Mouse (Mus musculus): Measurements from ENCODE around the gene Csrp1.

The Csrp1 gene

GRCm38 (mm10) chr1:135698046-135698445 lies 21.8 kb upstream of the Csrp1 start:
- no peak for DNase-seq (ENCODE audit: low read depth, low spot score)

- DNase-seq (ENCODE audit: low read depth, low spot score): no peak
Observed at GRCm38 (mm10) chr1:135698451-135698921, 21.4 kb upstream of the Csrp1 start.

- DNase-seq (ENCODE audit: low read depth, low spot score): no peak
Observed at GRCm38 (mm10) chr1:135698996-135699705, 20.7 kb upstream of the Csrp1 start.

- no peak for DNase-seq (ENCODE audit: low read depth, low spot score)
Observed at GRCm38 (mm10) chr1:135699892-135700291, 20.0 kb upstream of the Csrp1 start.

DNA sequence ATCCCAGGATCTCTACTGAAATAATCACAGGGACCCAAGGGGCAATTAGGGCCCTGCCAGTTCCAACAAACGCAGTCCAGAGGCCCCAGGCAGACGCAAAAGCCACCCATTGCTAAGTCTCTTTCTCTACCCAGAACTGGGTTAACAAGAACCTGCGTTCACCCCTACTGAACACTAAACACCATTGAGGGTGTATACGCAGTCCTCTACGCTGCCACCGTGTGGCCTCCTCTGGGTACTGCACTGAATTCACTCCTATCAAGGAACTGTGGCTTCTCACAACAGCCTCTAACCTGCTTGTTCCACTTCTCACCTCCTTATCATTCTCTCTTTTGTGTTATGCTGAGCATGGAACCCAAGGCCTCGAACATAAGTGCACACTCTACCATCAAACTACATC lies 19.3 kb upstream of the Csrp1 start:
- peak; percentile 57 for DNase-seq (ENCODE audit: low read depth, low spot score)

- no peak for DNase-seq (ENCODE audit: low read depth, low spot score)
Observed at GRCm38 (mm10) chr1:135701314-135701713, 18.5 kb upstream of the Csrp1 start.

GRCm38 (mm10) chr1:135702722-135703121 lies 17.1 kb upstream of the Csrp1 start:
- no peak for DNase-seq (ENCODE audit: low read depth, low spot score)

DNA sequence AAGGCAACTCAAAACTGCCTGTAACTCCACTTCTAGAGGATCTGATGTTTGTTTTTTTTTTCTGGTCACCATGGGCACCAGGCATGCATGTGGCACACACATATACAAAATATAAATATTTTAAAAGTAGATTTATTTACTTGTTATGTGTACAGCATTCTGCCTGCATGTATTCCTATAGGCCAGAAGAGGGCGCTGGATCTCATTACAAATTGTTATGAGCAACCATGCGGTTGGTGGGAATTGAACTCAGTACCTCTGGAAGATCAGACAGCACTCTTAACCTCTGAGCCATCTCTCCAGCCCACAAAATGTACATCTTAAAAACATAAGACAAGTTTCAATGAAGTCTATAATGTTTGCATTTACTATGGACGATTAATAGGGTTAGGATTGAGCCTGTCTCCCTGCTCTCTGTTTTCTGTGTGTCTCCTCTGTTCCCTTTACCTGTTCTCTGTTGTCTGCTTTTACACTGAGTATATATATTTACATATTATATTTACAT lies 15.5 kb upstream of the Csrp1 start:
- DNase-seq (ENCODE audit: low read depth, low spot score): no peak

GRCm38 (mm10) chr1:135708369-135708768 lies 11.5 kb upstream of the Csrp1 start:
- DNase-seq (ENCODE audit: low read depth, low spot score): no peak

DNA sequence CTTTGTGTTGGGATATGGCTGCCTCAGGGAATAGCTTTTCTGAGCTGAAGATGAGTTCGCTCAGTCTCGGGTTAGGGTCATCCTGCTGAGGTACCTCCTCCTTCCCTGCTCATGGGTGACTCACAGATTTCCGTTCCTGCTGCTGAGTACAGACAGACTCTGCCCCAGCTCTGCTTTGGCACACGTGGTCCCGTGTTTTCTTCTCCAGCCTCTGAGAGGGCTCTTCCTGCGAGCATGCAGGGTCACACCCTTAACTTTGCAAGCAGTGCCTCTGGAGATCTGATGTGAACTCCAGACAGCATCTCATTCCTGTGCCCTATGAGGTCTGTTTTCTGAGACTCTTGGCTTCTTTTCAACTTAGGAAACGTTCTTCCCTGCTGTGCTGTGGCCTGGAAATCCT lies 8.7 kb upstream of the Csrp1 start:
- no peak for DNase-seq (ENCODE audit: low read depth, low spot score)

GRCm38 (mm10) chr1:135714028-135714815 lies 5.6 kb upstream of the Csrp1 start:
- DNase-seq (ENCODE audit: low read depth, low spot score): no peak

DNA sequence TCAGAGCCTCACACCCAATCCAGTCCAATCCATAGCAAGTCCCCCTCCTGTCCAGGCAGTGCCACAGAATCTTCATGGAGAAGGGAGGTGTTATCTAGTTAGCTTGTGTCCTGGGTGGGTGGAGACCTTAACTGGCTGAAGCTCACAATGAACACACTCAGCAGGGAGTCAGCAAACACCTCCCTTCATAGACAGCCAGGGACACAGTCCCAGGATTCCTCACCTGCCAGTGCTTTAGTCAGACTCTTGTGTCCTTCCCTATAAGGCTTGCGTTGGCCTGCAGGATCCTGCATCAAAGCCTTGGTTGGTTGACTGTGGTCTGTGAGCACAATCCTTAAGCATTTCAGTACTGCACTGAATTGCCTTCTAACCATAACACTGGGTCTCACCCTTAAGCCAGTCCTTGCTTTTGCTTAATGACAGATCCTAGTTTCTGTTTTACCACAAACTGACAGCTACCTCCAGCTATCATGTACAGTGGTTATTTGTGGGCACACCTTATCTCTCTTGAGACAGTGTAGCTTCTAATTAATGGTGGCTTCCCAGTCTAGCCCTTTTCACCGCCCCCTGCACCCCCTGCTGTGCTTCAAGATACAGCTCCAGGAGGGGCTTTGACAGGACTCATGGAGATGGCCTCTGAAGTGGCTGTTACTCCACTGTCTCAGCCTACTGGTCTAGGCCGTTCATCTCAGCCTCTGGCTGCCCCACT lies 4.8 kb upstream of the Csrp1 start:
- no peak for DNase-seq (ENCODE audit: low read depth, low spot score)

DNA sequence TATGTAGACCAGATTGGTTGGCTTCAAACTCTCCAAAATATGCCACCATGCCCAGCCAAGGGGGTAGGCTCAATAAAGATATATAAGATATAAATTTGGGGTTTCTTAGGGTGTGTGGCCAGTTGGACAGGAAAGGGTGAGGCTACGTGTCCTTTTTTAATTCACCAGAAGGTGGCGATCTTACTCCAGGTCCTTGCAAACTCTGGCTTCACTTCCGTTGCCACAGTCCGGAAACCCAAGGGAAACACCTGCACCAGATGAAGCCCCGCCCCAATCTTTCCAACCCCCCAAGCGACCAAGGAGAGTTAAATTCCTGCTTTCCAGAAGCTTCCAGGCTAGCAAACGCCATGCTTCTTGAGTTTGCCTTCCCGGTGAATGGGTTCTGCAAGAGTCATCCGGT lies 375 bp upstream of the Csrp1 start:
- no peak for DNase-seq (ENCODE audit: low read depth, low spot score)

DNA sequence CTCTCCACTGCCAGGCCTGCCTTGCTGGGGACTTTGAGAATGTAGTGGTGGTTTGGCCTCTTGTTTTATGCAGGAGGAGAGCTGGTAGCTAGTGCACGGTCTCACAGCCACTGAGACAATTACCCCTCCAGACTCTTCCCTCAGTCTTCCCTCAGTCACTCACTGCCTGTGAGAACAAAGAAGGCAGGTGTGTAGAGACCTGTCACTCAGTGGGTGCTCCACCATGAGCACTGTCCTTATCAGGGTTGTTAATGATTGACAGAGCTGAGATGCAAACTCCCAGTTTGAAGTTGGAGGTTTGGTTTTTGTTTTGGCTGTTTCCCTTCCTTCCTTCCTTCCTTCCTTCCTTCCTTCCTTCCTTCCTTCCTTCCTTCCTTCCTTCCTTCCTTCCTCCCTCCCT lies 3.2 kb downstream of the Csrp1 start:
- no peak for DNase-seq (ENCODE audit: low read depth, low spot score)

- no peak for DNase-seq (ENCODE audit: low read depth, low spot score)
Observed at GRCm38 (mm10) chr1:135724134-135724533, 4.3 kb downstream of the Csrp1 start.

GRCm38 (mm10) chr1:135725324-135725723 lies 5.5 kb downstream of the Csrp1 start:
- DNase-seq (ENCODE audit: low read depth, low spot score): no peak

- no peak for DNase-seq (ENCODE audit: low read depth, low spot score)
Observed at GRCm38 (mm10) chr1:135725936-135726335, 6.1 kb downstream of the Csrp1 start.

DNA sequence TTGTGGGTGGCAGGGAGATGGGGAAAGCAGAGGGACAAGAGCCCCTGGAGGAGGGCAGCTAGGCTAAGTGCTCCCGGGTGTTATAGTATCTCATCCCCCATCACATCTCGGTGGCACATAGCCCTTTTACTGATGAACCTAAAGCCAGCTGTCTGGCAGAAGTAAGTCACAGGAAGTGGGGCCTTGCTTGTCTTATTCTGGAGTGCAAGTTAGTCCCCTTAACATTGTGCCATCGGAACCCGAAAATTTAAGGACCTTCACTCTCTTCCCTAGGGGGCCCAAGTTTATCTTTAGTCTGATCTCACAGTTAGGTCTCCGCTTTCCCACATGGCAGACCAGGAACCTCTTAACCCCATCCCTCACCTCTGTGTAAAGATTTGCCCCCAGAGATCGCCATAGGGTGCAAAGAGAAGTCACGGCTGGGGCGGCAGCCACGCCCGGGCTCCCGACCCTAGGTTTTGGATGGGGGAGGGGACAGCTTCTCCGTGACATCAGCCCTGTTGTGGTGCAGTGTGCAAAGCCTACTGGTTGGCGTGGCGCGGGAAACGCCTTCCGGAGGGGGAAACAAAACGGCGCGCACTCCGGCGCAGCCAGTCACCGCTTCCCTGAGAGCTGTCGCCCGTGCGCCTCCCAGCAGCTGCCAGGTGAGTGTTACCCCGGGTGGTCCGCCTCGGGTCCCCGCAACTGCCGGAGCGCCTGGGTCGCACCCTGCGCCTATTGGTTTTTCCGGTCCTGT lies 8.9 kb downstream of the Csrp1 start:
- peak; percentile 74 for DNase-seq (ENCODE audit: low read depth, low spot score)

DNA sequence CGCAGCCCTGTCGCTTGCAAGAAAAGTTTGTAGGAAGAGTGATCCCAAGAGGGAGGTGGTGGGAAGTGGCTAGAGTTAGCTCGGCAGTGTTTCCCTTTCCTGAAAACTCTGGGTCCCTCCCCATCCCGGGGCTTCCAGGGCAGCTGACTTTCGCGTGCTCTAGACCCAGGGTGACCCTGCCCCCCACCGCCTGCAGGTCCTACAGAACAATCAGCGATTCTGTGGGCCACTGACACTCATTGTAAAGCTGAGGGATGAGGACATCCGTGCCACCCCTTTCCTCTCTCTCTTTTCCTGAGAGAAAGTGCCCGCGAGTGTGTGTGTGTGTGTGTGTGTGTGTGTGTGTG lies 9.5 kb downstream of the Csrp1 start:
- peak; percentile 62 for DNase-seq (ENCODE audit: low read depth, low spot score)

- DNase-seq (ENCODE audit: low read depth, low spot score): no peak
Observed at GRCm38 (mm10) chr1:135729821-135730220, 10.0 kb downstream of the Csrp1 start.

DNA sequence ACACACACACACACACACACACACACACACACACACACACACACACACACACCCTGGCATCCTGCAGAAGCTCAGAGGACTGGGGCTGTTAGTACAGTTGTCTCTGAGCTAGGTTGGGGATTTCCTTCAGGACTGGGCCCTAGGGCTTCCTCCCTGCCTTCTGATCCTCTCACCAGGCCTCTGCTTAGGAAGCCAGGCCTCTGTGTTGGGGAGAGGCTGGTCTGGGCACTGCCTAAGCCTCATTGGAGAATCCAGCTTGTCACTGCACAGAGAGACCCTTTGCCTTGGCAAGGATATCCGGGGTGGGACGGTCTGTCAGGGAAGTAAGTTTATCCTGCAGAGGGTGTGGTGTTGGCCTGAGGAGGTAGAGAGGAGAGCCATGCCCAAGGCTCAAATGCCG lies 10.4 kb downstream of the Csrp1 start:
- DNase-seq (ENCODE audit: low read depth, low spot score): no peak

GRCm38 (mm10) chr1:135731393-135731792 lies 11.5 kb downstream of the Csrp1 start:
- no peak for DNase-seq (ENCODE audit: low read depth, low spot score)
